Mouse (Mus musculus) neutrophil, adult 83 days (primary cell): ENCODE results near the gene Atp6v1e2. TPM values are rescaled to one million over a fixed set of nuclear protein-coding genes. Genes with fewer than 3 reads are reported as not detected.

Experiments
- total RNA-seq, 2 experiments: library from RNA; stranded (reverse); gene quantifications; one replicate each; pipeline ENCODE4 v1.2.4; 2023

Gene Atp6v1e2
- total RNA-seq, result not detected

GRCm38 (mm10) chr17:86947840-86948796, at the start of gene Atp6v1e2:
Gene Atp6v1e2, minus strand, starts transcription at chr17:86947897.

GRCm38 (mm10) chr17:86962894-86963585, 15.3 kb upstream of the Atp6v1e2 start, which contains the start of gene Rhoq:
Gene Rhoq, plus strand, starts transcription at chr17:86963082.

GRCm38 (mm10) chr17:86917048-86917447, 30.6 kb downstream of the Atp6v1e2 start, which contains the start of gene Tmem247:
Gene Tmem247, plus strand, starts transcription at chr17:86917348.

Other genes with a start within 250 kb of the Atp6v1e2 start
- under 1 TPM; 0.33 to 0.49 TPM for gene Epas1, start 194.2 kb downstream of the Atp6v1e2 start, total RNA-seq
- not detected for gene Tmem247, start 30.5 kb downstream of the Atp6v1e2 start, total RNA-seq
- 10 to 100 TPM in 1 of 2 experiments, 1 to 10 TPM in 1; 8.5 to 10.9 TPM for gene Rhoq, start 15.2 kb upstream of the Atp6v1e2 start, total RNA-seq
- 1 to 10 TPM; 7.2 to 8.7 TPM for gene Pigf, start 77.5 kb upstream of the Atp6v1e2 start, total RNA-seq
- 10 to 100 TPM; 60.5 to 63.1 TPM for gene Cript, start 77.7 kb upstream of the Atp6v1e2 start, total RNA-seq
- 1 to 10 TPM; 5.5 to 5.7 TPM for gene Socs5, start 159.8 kb upstream of the Atp6v1e2 start, total RNA-seq